Mouse (Mus musculus) E14TG2a.4 (cell line): Measurements from ENCODE around the gene Slc6a4.

Source experiments
- CTCF ChIP-seq: conservative IDR thresholded peaks from 2 replicates; pipeline ENCODE4 v1.5.1; 2014; ENCODE audit warnings: low read length
- NANOG ChIP-seq: IDR thresholded peaks from 2 replicates; pipeline ENCODE4 v1.6.1; 2014; ENCODE audit warnings: borderline replicate concordance, low read length, mixed read lengths

DNA sequence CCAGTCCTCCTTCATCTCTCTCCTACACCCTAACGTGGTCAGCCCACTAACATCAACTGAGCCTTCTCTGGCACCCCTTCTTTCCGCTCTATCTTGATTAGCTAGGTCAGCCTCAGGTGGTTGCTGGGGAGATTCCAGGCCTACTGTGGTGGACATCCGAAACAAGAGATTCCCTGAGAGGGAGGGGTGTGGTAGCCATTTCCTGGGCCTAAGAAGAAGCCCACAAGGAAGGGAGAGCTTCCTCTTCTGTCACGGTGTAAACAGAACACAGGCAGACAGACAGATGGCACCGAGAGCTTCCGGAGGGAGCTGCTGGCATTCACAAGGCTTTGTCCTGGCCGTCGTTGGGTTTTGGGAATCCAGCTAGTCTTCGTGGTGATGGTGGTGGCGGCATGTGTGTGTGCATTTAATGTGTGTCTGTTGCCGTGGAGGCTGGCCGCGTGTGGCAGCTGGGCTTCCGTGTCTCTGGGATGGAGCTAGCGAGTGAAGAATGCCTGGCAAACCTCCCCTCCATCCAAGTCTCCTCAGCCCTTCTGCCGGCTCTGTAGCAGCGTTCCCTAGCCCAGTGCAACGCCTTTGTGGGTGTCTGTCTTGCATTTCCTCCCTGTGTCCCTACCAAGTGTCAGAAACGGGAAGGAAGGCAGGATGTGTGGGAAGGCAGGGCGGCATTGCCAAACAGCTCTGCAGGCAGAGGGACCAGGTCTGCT lies 2.3 kb upstream of the Slc6a4 start:
- TF ChIP-seq CTCF (no peak), NANOG (no peak)
